Mouse (Mus musculus) cerebellum, adult 9-10 months (tissue): ENCODE measurements around the gene Stam.

Source experiments
- DNase-seq: peaks from one replicate; pipeline ENCODE4 v3.0.0; 2022

Gene Stam

GRCm38 (mm10) chr2:14127629-14128028 lies 53.7 kb downstream of the Stam start:
- no peak for DNase-seq

- DNase-seq, result no peak
Measured at GRCm38 (mm10) chr2:14130641-14131339, 56.9 kb downstream of the Stam start.

- no peak for DNase-seq
Measured at GRCm38 (mm10) chr2:14132468-14133326, 58.8 kb downstream of the Stam start.

GRCm38 (mm10) chr2:14136906-14137305 lies 63.0 kb downstream of the Stam start:
- DNase-seq, result no peak

DNA sequence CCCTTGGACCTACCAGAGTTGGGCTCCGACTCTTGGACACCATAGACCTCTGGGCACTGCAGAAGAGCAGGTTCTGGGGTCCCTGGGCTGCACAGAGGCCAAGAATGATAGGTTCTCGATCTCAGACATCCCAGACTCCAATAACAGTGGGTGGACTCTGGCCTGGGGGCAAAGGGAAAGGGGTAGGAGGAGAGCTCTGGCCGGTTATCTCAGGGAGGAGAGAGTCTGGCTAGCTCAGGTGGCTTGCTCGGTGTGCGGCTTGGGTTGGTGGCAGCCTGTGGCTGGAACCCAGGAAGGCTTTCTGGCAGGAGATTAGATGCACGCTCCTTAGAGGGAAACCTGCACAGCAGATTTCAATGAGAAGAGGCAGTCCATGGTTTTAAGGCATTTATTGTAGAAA lies 65.7 kb downstream of the Stam start:
- no peak for DNase-seq

- no peak for DNase-seq
Measured at GRCm38 (mm10) chr2:14140044-14140443, 66.1 kb downstream of the Stam start.

DNA sequence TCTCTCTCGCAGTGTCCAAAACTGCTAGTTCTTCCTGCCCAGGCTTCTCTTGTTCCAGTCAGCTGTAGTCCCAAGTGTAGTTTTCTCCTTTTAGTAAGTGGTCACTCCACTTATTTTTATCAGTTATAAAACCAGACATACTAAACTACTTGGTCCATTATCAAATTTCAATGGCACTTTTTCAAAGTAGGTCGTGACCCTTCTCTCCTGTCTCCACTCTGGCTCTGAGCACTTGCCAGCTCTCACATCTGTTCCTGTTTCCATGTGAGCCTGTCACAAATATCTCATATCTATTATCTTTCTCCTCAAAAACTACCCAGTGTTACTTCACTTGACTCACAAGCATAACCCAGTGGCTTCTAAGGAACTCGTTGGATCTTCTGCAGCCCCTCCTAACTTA lies 71.4 kb downstream of the Stam start:
- no peak for DNase-seq

DNA sequence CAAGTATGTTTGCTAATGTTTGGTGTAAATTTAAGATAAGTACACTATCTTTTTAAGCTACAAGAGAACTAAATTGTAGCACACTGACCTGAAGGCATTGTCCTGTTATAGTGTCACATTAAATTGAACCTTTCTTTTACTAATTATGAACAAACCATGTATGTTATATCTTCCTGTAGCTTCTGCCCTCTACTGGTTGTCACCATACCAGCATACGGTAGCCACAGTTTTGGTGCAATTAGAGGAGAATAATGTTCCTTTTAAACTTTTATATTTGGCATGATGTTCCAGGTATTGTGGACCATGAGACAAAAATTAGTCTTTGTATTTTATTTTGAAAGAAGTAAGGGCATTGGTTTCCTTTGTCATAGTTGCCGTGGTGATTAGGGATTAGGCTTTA lies 73.0 kb downstream of the Stam start:
- DNase-seq, result no peak

DNA sequence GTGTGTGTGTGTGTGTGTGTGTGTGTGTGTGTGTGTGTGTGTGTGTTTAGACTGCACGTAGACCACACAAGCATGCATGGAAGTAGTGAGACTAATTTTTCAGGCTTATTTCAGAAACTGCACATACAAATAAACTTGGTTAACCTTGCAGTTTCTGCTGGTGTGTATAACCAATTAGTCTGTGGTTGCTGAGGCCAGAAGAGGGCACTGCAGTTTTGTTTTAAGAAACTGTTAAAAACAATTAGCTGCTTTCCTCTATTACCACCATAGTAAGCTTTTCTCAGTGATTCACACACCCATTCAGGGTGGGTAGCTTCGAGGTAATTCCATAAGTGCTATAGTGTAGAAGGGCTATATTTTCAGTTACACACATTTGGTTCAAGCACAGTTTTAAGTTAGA lies 76.9 kb downstream of the Stam start:
- no peak for DNase-seq

- peak; percentile 56 for DNase-seq
Measured at GRCm38 (mm10) chr2:14151854-14152253, 78.0 kb downstream of the Stam start.

- DNase-seq, result no peak
Measured at GRCm38 (mm10) chr2:14159047-14159446, 85.1 kb downstream of the Stam start.

DNA sequence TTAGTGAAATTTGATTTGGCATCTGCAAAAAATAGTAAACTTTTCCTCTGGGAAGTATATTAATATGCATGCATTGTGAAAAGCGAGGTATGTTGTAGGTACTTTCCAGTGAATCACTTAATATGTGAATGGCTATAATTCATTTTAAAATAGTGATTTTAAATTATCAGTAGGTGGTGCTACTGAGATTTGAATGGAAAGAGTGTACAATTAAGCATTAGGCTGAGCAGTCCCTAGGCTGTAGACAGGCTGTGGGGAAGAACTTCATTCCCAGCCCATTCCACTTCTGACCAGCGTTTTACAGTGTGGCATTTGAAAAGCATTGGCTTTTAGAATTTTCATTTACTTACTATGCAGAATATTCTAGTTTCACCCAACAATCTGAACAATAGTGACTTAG lies 85.9 kb downstream of the Stam start:
- no peak for DNase-seq

GRCm38 (mm10) chr2:14164459-14165030 lies 90.6 kb downstream of the Stam start:
- peak; percentile 33 for DNase-seq

DNA sequence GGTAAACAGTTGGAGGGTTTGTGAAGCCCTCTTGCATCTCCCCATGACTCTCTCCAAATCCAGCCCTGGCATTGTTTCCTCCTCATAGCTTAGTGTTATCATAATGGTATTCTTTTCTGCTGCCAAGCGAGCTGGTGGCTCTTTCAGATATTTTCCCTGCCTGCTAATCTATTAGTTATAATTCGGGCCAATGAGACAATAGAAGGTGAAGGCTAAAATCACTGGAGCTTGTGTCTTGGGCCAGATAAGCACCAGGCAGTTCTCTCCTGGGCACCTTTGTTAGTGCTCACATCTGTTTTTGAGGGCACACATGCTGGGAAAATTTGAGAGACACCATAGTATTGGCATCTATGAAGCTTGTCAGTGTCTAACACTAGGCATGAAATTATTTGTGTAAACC lies 91.2 kb downstream of the Stam start:
- no peak for DNase-seq

DNA sequence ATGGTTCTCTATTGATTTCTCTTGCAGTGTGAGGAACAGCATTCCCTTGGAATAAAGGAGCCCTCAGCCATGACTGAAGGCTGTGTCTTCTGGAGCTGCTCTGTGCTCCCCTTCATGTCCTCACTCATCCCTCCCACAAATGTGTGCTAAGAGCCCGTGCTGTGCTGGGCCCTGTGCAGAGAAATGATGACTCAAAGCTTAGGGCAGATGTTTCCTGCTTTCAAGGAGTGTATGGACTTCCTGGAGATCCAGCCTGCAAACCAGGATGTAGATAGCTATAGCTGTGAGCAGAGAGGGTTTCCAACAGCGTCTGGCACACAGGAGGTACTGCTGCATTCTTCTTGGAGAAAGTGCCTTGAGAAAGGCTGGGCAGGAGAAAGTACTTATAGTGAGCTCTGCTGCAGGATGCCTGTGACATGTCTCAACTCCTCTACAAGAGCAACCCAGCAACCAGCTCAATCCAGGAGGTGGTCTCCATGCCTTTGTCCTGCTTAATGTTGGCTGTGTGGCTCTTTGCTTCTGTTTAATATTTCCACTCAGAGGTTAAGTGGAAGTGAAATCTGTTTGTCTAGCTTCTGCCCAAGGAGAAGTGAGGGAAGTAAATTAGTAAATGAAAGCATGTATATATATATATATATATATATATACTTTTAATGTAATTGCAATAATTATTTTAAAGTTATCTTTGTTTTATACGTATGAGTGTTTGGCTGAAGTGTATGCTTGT lies 91.9 kb downstream of the Stam start:
- no peak for DNase-seq

DNA sequence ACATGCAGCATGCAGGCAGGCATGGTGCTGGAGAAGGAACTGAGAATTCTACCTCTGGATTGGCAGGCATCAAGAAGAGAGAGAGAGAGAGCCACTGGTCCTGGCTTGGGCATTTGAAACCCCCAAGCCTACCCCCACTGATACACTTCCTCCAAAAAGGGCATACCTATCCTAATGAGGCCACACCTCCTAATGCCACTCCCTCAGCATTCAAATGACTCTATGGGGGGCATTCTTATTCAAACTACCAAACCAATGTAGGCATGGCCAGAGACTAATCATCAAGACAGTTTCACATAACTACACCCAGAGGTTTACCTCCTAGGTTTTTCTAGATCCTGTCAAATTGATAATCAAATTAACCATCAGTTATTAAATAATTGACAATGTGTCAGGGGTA lies 93.8 kb downstream of the Stam start:
- DNase-seq, result no peak

DNA sequence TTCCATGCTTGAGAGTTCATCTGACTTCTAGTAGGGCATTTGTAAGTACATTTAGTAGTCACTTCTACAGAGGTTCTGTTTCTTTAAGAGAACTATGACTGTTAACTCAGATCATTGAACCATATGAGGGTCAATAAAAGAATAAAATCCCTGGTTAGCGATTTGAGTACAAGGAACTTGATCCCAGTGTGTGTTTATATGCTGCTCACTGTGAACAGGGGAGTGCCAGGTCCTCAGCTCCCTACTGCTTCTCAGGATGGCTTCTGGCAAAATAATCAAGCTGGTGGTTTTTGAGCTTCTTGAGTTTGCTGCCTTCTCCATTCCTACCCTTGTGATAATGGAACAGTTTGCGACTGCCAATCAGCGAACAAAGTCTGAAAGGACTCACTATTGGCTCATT lies 100.4 kb downstream of the Stam start, which contains the start of gene Tmem236:
Gene Tmem236, plus strand, starts transcription at position 190 of the 400 bp plus-strand sequence.
- DNase-seq, result no peak

GRCm38 (mm10) chr2:14176460-14177193 lies 102.7 kb downstream of the Stam start:
- DNase-seq, result no peak

DNA sequence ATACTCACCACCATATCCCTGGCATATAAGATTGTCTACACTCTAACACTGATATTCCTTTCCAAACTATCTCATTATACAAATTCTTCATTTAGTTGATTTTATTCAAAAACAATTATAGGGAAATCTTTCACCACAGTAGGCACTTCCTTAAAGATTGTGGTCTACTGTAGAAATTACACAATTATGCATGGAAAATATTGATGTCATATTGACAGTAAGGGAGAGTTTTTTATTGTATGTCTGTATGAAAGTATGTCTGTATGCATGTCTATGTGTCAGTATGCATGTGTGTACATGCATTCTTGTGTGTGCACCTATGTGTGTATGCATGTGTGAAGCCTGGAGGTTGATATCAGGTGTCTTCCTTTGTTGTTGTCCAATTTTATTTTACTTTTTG lies 110.5 kb downstream of the Stam start:
- DNase-seq, result no peak

- no peak for DNase-seq
Measured at GRCm38 (mm10) chr2:14190684-14191083, 116.8 kb downstream of the Stam start.

GRCm38 (mm10) chr2:14191601-14192000 lies 117.7 kb downstream of the Stam start:
- DNase-seq, result no peak

GRCm38 (mm10) chr2:14192046-14192445 lies 118.1 kb downstream of the Stam start:
- DNase-seq, result no peak
